Mouse (Mus musculus): ENCODE data around the gene Negr1. TPM values are rescaled to one million over a fixed set of nuclear protein-coding genes. Genes with fewer than 3 reads are reported as not detected.

Negr1 gene
- polyA plus RNA-seq, 1 experiment from 2014 or later: 2.1 TPM

DNA sequence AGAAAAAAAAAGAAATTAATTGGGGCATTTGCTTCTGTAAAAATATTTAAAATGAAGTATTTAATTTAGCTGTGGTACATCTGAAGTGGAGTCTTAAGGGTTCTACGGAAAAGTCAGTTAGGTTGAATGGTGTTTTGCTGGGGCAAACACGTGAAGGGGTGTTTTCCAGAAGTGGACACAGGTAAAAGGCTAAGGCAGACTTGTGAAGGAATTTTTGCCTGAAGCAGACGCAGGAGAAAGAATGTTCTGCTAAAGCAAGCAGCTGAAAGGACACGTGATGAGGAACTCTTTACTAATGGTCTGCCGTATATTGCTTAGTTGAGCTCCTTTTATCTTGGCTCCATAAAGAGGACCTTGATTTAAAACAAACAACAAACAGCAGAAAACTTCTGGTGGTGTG is 148.6 kb downstream of the Negr1 start:
- WGBS: 82% methylated on average over 5 of the region's 5 CpGs
- DNase-seq (ENCODE audit: extremely low spot score, low spot score): no peak

DNA sequence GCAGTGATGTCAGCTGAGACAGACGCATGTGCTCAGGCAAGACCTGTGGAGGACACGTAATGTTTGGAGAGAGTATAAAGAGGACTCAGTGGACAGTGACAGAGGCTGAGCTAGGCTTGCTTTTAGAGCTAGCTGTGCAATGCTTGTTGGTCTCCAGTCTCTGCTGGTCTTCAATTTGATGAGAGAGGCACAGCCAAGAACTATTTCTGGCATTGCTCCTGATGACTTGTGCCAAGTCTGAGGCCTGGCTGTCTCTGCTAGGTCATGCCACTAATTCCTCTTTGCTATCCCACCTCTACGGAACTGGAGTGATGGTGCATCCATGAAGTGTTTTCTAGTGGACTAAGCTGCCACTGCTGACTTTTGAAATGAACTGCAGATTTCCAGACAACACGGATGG is 149.1 kb downstream of the Negr1 start:
- no peak overlapping the region for H3K4me3 ChIP-seq
- 89% methylated on average over 4 of the region's 4 CpGs for WGBS
- H3K4me1 ChIP-seq: no peaks in the 10 kb centered on the region
- H3K27me3 ChIP-seq (ENCODE audit: poor library complexity, severe bottlenecking): no peaks in the 10 kb centered on the region
- DNase-seq (ENCODE audit: extremely low spot score, low spot score): no peak
- H3K36me3 ChIP-seq (replicated peaks): no peaks in the 10 kb centered on the region
- H3K27ac ChIP-seq: no peak overlapping the region
- H3K9me3 ChIP-seq: no peaks in the 10 kb centered on the region

More for the DNA sequence above, 148.6 kb downstream of the Negr1 start:
- H3K36me3 ChIP-seq (replicated peaks): no peaks in the 10 kb centered on the region
- no peak overlapping the region for H3K4me3 ChIP-seq
- no peaks in the 10 kb centered on the region for H3K9me3 ChIP-seq
- H3K27me3 ChIP-seq (ENCODE audit: poor library complexity, severe bottlenecking): no peaks in the 10 kb centered on the region
- no peaks in the 10 kb centered on the region for H3K4me1 ChIP-seq
- no peak overlapping the region for H3K27ac ChIP-seq

DNA sequence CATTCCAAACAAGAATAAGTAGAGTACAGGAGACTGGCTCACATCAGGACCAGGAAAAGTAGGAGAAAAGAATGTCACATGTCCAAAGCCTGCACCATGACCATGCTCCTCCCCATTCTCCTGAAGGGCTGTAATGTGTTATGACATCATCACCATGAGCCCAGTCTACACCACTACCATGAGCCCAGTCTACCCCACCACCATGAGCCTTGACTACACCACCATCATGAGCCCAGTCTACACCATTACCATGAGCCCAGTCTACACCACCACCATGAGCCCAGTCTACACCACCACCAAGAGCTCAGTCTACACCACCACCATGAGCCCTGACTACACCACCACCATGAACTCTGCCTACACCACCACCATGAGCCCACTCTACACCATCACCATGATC is 174.7 kb downstream of the Negr1 start:
- no peaks in the 10 kb centered on the region for H3K4me1 ChIP-seq
- H3K4me3 ChIP-seq: no peak overlapping the region
- H3K27ac ChIP-seq: no peak overlapping the region
- H3K9me3 ChIP-seq: no peaks in the 10 kb centered on the region
- H3K36me3 ChIP-seq (replicated peaks): no peaks in the 10 kb centered on the region
- DNase-seq (ENCODE audit: extremely low spot score, low spot score): no peak
- no peaks in the 10 kb centered on the region for H3K27me3 ChIP-seq (ENCODE audit: poor library complexity, severe bottlenecking)

DNA sequence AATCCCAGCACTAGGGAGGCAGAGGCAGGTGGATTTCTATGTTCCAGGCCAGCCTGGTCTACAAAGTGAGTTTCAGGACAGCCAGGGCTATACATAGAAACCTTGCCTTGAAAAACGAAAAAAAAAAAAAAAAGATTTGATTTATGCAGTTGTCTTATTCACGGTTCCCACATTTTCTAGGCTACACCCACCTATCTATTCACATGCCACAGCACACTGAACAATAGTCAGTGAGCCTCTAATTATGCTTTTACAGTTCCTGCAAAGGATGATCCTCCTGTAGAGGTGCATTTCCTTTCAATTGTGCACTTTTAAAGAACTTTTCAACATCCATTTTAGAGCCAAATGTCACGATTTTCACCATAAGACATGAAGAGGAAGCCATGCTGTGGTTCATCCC is 177.9 kb downstream of the Negr1 start:
- Histone ChIP-seq H3K27me3 (ENCODE audit: poor library complexity, severe bottlenecking) (no peaks in the 10 kb centered on the region), H3K9me3 (no peaks in the 10 kb centered on the region), H3K4me3 (no peak overlapping the region), H3K4me1 (no peaks in the 10 kb centered on the region), H3K27ac (no peak overlapping the region), H3K36me3 (replicated peaks) (no peaks in the 10 kb centered on the region)
- WGBS: 80% methylated on average over 3 of the region's 3 CpGs
- no peak for DNase-seq (ENCODE audit: extremely low spot score, low spot score)

- no peak overlapping the region for H3K4me3 ChIP-seq
- 85% methylated on average over 1 of the region's 1 CpGs for WGBS
- no peak overlapping the region for H3K27ac ChIP-seq
- no peaks in the 10 kb centered on the region for H3K4me1 ChIP-seq
- no peak for DNase-seq (ENCODE audit: extremely low spot score, low spot score)
- H3K27me3 ChIP-seq (ENCODE audit: poor library complexity, severe bottlenecking): no peaks in the 10 kb centered on the region
- H3K36me3 ChIP-seq (replicated peaks): no peaks in the 10 kb centered on the region
- H3K9me3 ChIP-seq: no peaks in the 10 kb centered on the region
Measured at GRCm38 (mm10) chr3:156743266-156743665, 181.7 kb downstream of the Negr1 start.

- no peaks in the 10 kb centered on the region for H3K4me1 ChIP-seq
- H3K36me3 ChIP-seq (replicated peaks): no peaks in the 10 kb centered on the region
- no peaks in the 10 kb centered on the region for H3K27me3 ChIP-seq (ENCODE audit: poor library complexity, severe bottlenecking)
- H3K4me3 ChIP-seq: no peak overlapping the region
- H3K27ac ChIP-seq: no peak overlapping the region
- DNase-seq (ENCODE audit: extremely low spot score, low spot score): no peak
- no peaks in the 10 kb centered on the region for H3K9me3 ChIP-seq
- WGBS: 90% methylated on average over 5 of the region's 5 CpGs
Measured at GRCm38 (mm10) chr3:156745218-156745770, 183.7 kb downstream of the Negr1 start.

GRCm38 (mm10) chr3:156747456-156747855 is 185.9 kb downstream of the Negr1 start:
- Histone ChIP-seq H3K36me3 (replicated peaks) (no peaks in the 10 kb centered on the region), H3K4me3 (no peak overlapping the region), H3K27ac (no peak overlapping the region), H3K4me1 (peaks cover 11% of the 10 kb centered on the region; the same call in 1 of the 2 replicates), H3K27me3 (ENCODE audit: poor library complexity, severe bottlenecking) (no peaks in the 10 kb centered on the region), H3K9me3 (no peaks in the 10 kb centered on the region)
- WGBS: 84% methylated on average over 3 of the region's 3 CpGs
- no peak for DNase-seq (ENCODE audit: extremely low spot score, low spot score)

DNA sequence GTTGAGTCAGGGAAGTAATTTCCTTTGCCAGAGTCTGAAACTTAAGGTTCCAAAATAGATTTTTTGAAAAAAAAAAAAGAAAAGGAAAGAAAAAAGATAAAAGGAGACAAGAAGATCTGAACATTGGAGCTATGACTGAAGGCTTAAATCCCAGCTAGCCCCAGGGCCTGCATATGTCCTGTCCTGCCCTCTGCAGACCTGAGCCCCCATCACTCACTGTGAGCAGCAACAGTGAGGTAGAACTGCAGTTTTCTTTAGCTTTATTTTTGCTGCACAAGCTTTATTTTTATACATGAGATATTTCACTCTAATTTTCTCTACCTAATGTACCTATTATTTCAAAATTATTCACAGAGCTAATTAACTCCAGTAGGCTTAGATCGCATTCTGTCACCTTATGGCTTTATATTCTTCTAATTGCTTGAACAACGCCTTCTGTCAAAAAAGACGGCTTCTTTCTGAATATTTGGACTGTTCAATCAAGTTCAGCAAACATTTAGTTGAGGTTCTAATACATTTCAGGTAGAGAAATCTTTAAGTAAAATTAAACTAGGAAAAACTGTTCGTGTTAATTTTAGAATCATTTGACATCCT is 192.3 kb downstream of the Negr1 start:
- Histone ChIP-seq H3K27ac (no peak overlapping the region; the same call in 1 of the 2 replicates), H3K4me1 (peaks cover 38% of the 10 kb centered on the region), H3K4me3 (no peak overlapping the region), H3K36me3 (replicated peaks) (no peaks in the 10 kb centered on the region), H3K9me3 (no peaks in the 10 kb centered on the region), H3K27me3 (ENCODE audit: poor library complexity, severe bottlenecking) (no peaks in the 10 kb centered on the region)
- 49% methylated on average over 4 of the region's 4 CpGs for WGBS
- no peak for DNase-seq (ENCODE audit: extremely low spot score, low spot score)

- WGBS: 71% methylated on average over 1 of the region's 1 CpGs
- H3K4me1 ChIP-seq: peaks cover 38% of the 10 kb centered on the region
- H3K4me3 ChIP-seq: no peak overlapping the region
- no peaks in the 10 kb centered on the region for H3K9me3 ChIP-seq
- DNase-seq (ENCODE audit: extremely low spot score, low spot score): no peak
- H3K27me3 ChIP-seq (ENCODE audit: poor library complexity, severe bottlenecking): no peaks in the 10 kb centered on the region
- no peak overlapping the region for H3K27ac ChIP-seq
- no peaks in the 10 kb centered on the region for H3K36me3 ChIP-seq (replicated peaks)
Measured at GRCm38 (mm10) chr3:156754790-156755530, 193.4 kb downstream of the Negr1 start.

- no peak for DNase-seq (ENCODE audit: extremely low spot score, low spot score)
- Histone ChIP-seq H3K27ac (no peak overlapping the region), H3K36me3 (replicated peaks) (no peaks in the 10 kb centered on the region), H3K4me1 (no peaks in the 10 kb centered on the region), H3K4me3 (no peak overlapping the region), H3K9me3 (no peaks in the 10 kb centered on the region), H3K27me3 (ENCODE audit: poor library complexity, severe bottlenecking) (no peaks in the 10 kb centered on the region)
- 87% methylated on average over 3 of the region's 3 CpGs for WGBS
Measured at GRCm38 (mm10) chr3:156765015-156765414, 203.4 kb downstream of the Negr1 start.

DNA sequence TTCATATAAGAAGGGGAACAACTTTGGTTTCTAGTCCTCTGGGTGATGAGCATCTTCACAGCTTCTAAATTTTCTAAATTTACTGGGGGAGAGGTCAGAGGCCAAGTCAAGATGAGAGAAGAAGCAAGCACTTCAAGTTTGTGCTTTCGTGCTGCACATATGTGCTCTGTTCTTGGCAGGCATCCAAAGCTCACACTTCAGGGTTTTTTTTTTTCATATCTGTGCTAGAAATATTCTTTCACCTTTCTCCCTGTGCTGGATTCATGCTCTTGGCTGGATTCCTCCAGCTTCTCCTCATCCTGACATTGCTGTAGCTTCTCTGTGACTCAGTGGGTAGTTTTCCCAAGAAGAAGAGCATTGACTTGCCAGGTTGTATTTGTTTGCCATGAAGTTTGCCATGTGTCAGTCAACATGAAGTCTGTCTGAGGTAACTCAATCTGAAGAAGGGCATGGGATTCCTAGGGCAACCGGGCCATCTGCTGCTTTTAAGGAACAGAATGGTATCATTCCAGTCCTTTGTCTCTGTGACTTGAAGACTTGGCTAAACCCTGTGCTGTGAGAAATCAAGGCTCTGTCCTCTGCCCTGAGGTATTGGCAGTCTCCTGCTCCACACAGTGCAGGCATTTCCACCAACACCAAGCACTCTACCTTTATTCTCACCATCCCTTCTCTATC is 204.7 kb downstream of the Negr1 start:
- 85% methylated on average over 2 of the region's 2 CpGs for WGBS
- no peak overlapping the region for H3K27ac ChIP-seq
- H3K36me3 ChIP-seq (replicated peaks): no peaks in the 10 kb centered on the region
- no peaks in the 10 kb centered on the region for H3K4me1 ChIP-seq
- H3K27me3 ChIP-seq (ENCODE audit: poor library complexity, severe bottlenecking): no peaks in the 10 kb centered on the region
- no peak overlapping the region for H3K4me3 ChIP-seq
- DNase-seq (ENCODE audit: extremely low spot score, low spot score): no peak
- no peaks in the 10 kb centered on the region for H3K9me3 ChIP-seq

- Histone ChIP-seq H3K27me3 (ENCODE audit: poor library complexity, severe bottlenecking) (no peaks in the 10 kb centered on the region), H3K27ac (no peak overlapping the region), H3K36me3 (replicated peaks) (no peaks in the 10 kb centered on the region), H3K9me3 (no peaks in the 10 kb centered on the region), H3K4me3 (no peak overlapping the region), H3K4me1 (no peaks in the 10 kb centered on the region)
- DNase-seq (ENCODE audit: extremely low spot score, low spot score): no peak
- WGBS: 92% methylated on average over 2 of the region's 2 CpGs
Measured at GRCm38 (mm10) chr3:156771626-156772025, 210.0 kb downstream of the Negr1 start.

GRCm38 (mm10) chr3:156772057-156772456 is 210.5 kb downstream of the Negr1 start:
- Histone ChIP-seq H3K4me3 (no peak overlapping the region), H3K4me1 (no peaks in the 10 kb centered on the region), H3K36me3 (replicated peaks) (no peaks in the 10 kb centered on the region), H3K27ac (no peak overlapping the region), H3K9me3 (no peaks in the 10 kb centered on the region), H3K27me3 (ENCODE audit: poor library complexity, severe bottlenecking) (no peaks in the 10 kb centered on the region)
- WGBS: 73% methylated on average over 1 of the region's 1 CpGs
- no peak for DNase-seq (ENCODE audit: extremely low spot score, low spot score)
